Mouse (Mus musculus) erythroblast, embryonic 14.5 days (primary cell): Measurements from ENCODE around the gene Pax5.

ENCODE experiments used
- GATA1 ChIP-seq: IDR thresholded peaks from 2 replicates; pipeline ENCODE4 v1.6.1; 2012; ENCODE audit warnings: low read length, inconsistent platforms, mixed read lengths
- TAL1 ChIP-seq: IDR thresholded peaks from 3 replicates; pipeline ENCODE4 v1.6.1; 2012; ENCODE audit warnings: low read length, inconsistent platforms, mixed read lengths

DNA sequence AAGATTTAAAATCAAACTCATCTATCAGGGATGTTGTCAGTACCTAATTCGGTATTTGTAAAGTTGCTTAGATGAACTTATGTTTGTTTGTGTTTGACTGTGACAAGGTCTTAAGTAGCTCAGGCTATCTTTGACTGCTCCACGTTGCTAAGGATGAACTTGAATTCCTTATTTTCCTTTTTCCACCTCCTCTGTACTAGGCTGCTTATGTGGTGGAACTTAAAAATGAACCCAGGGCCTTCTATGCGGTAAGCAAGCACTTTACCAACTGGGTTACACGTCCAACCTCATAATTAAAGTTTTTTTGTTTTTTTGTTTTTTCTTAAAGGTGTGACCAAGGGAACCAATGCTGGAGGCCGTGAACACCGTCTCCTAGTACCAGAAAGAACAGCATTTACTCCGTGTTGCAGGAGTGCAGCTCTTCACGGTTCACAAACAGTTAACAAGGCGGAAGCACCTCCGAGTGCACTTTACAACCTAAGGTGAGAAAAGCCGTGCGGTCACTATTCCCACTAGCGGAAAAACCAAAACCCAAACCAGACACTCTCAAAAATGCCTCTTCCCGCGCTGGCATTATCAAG lies 45.4 kb upstream of the Pax5 start, which contains the start of gene Zcchc7:
- TF ChIP-seq GATA1 = no peak
- TF ChIP-seq TAL1 = no peak
